Mouse (Mus musculus) thymus, adult 2 months (tissue): ENCODE data around the gene Tnpo1. TPM values are rescaled to one million over a fixed set of nuclear protein-coding genes. Genes with fewer than 3 reads are reported as not detected.

Experiments
- DNase-seq: peaks from one replicate; pipeline ENCODE4 v3.0.0; 2021
- H3K27ac ChIP-seq: fragments of 200-500 bp; 2 replicates; pipeline ENCODE4 v1.5.1; 2012; ENCODE audit warnings: low read length, control low read depth; ENCODE audit not compliant: control insufficient read depth, insufficient read depth
- H3K27me3 ChIP-seq: fragments of 200-500 bp; 2 replicates; pipeline ENCODE4 v1.6.1; 2012; ENCODE audit warnings: mild to moderate bottlenecking, low read length, moderate library complexity, mixed read lengths; ENCODE audit not compliant: control insufficient read depth, insufficient read depth
- H3K36me3 ChIP-seq: fragments of 200-500 bp; 2 replicates; pipeline ENCODE4 v1.6.1; 2012; ENCODE audit warnings: mild to moderate bottlenecking, low read length, moderate library complexity; ENCODE audit not compliant: control insufficient read depth, insufficient read depth
- H3K4me1 ChIP-seq: fragments of 200-500 bp; replicated peaks from 2 replicates; pipeline ENCODE4 v1.6.1; 2012; ENCODE audit warnings: low read length; ENCODE audit not compliant: control insufficient read depth, insufficient read depth
- H3K4me3 ChIP-seq: fragments of 200-500 bp; 2 replicates; pipeline ENCODE4 v1.5.1; 2012; ENCODE audit warnings: mild to moderate bottlenecking, low read length, control low read depth, moderate library complexity; ENCODE audit not compliant: control insufficient read depth, insufficient read depth
- CTCF ChIP-seq: fragments of 200-500 bp; IDR thresholded peaks from 2 replicates; pipeline ENCODE4 v1.5.1; 2012; ENCODE audit warnings: mild to moderate bottlenecking, control low read depth, low read length, moderate library complexity, borderline replicate concordance; ENCODE audit not compliant: control insufficient read depth, poor library complexity, insufficient read depth; ENCODE audit errors: extremely low read depth
- POLR2A ChIP-seq: fragments of 200-500 bp; IDR thresholded peaks from 2 replicates; pipeline ENCODE4 v1.6.1; 2012; ENCODE audit warnings: mild to moderate bottlenecking, low read length, control low read depth, moderate library complexity; ENCODE audit not compliant: control insufficient read depth, poor library complexity, insufficient read depth; ENCODE audit errors: extremely low read depth
- WGBS: fragments of 180-500 bp; shearing (Covaris S2); methylation state at CpG from one replicate; pipeline ENCODE4 v1.1.7; 2018; 5-methylcytosine and 5-hydroxymethylcytosine counted together
- polyA plus RNA-seq: library from polyadenylated mRNA; depleted of rRNA; stranded (reverse); fragments of >200 nt; gene quantifications from 2 replicates; pipeline ENCODE4 v1.2.3, GENCODE M21; 2012

The Tnpo1 gene
- polyA plus RNA-seq, 1 experiment: 35.9 TPM

GRCm38 (mm10) chr13:98946434-98946833 is 20.2 kb upstream of the Tnpo1 start:
- Histone ChIP-seq H3K4me3 (no peak overlapping the region), H3K36me3 (no peaks in the 10 kb centered on the region), H3K27me3 (no peaks in the 10 kb centered on the region), H3K27ac (no peak overlapping the region), H3K4me1 (no peaks in the 10 kb centered on the region)
- DNase-seq: no peak
- 95% methylated on average over 7 of the region's 7 CpGs for WGBS
- TF ChIP-seq CTCF (no peak), POLR2A (no peak)

GRCm38 (mm10) chr13:98945908-98946307 is 19.7 kb upstream of the Tnpo1 start:
- Histone ChIP-seq H3K4me3 (no peak overlapping the region), H3K27me3 (no peaks in the 10 kb centered on the region), H3K27ac (no peak overlapping the region), H3K4me1 (no peaks in the 10 kb centered on the region), H3K36me3 (no peaks in the 10 kb centered on the region)
- TF ChIP-seq POLR2A (no peak), CTCF (no peak)
- 96% methylated on average over 3 of the region's 3 CpGs for WGBS
- no peak for DNase-seq

GRCm38 (mm10) chr13:98945381-98945780 is 19.2 kb upstream of the Tnpo1 start:
- H3K4me1 ChIP-seq: no peaks in the 10 kb centered on the region
- TF ChIP-seq CTCF (no peak), POLR2A (no peak)
- no peaks in the 10 kb centered on the region for H3K27me3 ChIP-seq
- H3K4me3 ChIP-seq: no peak overlapping the region
- 91% methylated on average over 4 of the region's 4 CpGs for WGBS
- DNase-seq: no peak
- no peak overlapping the region for H3K27ac ChIP-seq
- no peaks in the 10 kb centered on the region for H3K36me3 ChIP-seq

- TF ChIP-seq POLR2A (no peak), CTCF (no peak)
- H3K27ac ChIP-seq: no peak overlapping the region; the same call in 1 of the 2 replicates
- no peak overlapping the region for H3K4me3 ChIP-seq
- 0% methylated on average over 7 of the region's 7 CpGs for WGBS
- H3K4me1 ChIP-seq: no peaks in the 10 kb centered on the region
- DNase-seq: peak; percentile 52
- no peaks in the 10 kb centered on the region for H3K27me3 ChIP-seq
- H3K36me3 ChIP-seq: no peaks in the 10 kb centered on the region
Observed at GRCm38 (mm10) chr13:98944620-98945081, 18.5 kb upstream of the Tnpo1 start.

GRCm38 (mm10) chr13:98942360-98942759 is 16.2 kb upstream of the Tnpo1 start:
- H3K4me1 ChIP-seq: 0 out of 2 replicates have a peak, but pooled peaks cover 2% of the 10 kb centered on the region
- no peak for TF ChIP-seq POLR2A
- no peaks in the 10 kb centered on the region for H3K27me3 ChIP-seq
- H3K27ac ChIP-seq: no peak overlapping the region
- 70% methylated on average over 6 of the region's 6 CpGs for WGBS
- no peak overlapping the region for H3K4me3 ChIP-seq
- H3K36me3 ChIP-seq: no peaks in the 10 kb centered on the region
- no peak for DNase-seq

GRCm38 (mm10) chr13:98941829-98942343 is 15.7 kb upstream of the Tnpo1 start:
- no peak overlapping the region for H3K27ac ChIP-seq
- H3K4me1 ChIP-seq: 0 out of 2 replicates have a peak, but pooled peaks cover 2% of the 10 kb centered on the region
- no peak for DNase-seq
- no peaks in the 10 kb centered on the region for H3K36me3 ChIP-seq
- TF ChIP-seq CTCF: no peak
- TF ChIP-seq POLR2A: no peak
- 66% methylated on average over 7 of the region's 7 CpGs for WGBS
- no peak overlapping the region for H3K4me3 ChIP-seq
- H3K27me3 ChIP-seq: no peaks in the 10 kb centered on the region

DNA sequence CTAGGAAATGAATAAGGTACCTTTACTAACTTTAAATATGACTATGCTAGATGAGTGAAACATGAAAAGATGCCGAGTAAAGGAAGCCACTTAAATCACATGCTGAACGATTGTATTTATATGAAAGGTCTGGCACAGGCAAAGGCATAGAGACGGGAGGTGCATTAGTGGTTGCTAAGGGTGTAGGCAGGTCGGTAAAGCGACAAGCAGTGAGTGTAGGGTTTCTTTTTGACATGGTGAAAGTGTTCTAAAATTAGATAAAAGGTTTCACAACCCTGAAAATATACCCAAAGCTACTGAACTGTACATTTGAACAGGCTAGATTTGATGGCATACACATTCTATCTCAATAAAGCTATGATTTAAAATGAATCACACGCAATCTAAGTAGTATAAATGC is 10.9 kb upstream of the Tnpo1 start:
- no peaks in the 10 kb centered on the region for H3K36me3 ChIP-seq
- H3K27me3 ChIP-seq: no peaks in the 10 kb centered on the region
- H3K27ac ChIP-seq: no peak overlapping the region
- WGBS: 69% methylated on average over 6 of the region's 6 CpGs
- no peak overlapping the region for H3K4me3 ChIP-seq
- 0 out of 2 replicates have a peak, but pooled peaks cover 2% of the 10 kb centered on the region for H3K4me1 ChIP-seq
- TF ChIP-seq CTCF (no peak), POLR2A (no peak)
- no peak for DNase-seq
